Mouse (Mus musculus): Measurements from ENCODE around the gene 4930469K13Rik. TPM values are rescaled to one million over a fixed set of nuclear protein-coding genes. Genes with fewer than 3 reads are reported as not detected.

4930469K13Rik gene
- total RNA-seq, 2 experiments from 2014 or later = not detected

- intact Hi-C loops (cut with DNase I) = no loop called here
- no peak for DNase-seq
Measured at GRCm38 (mm10) chr11:34079542-34080464, 18.6 kb downstream of the 4930469K13Rik start.

GRCm38 (mm10) chr11:34078581-34078980 is 19.8 kb downstream of the 4930469K13Rik start:
- DNase-seq = no peak
- intact Hi-C loops (cut with DNase I) = no loop called here

- intact Hi-C loops (cut with DNase I) = no loop called here
- no peak for DNase-seq
Measured at GRCm38 (mm10) chr11:34077870-34078269, 20.5 kb downstream of the 4930469K13Rik start.

GRCm38 (mm10) chr11:34073776-34074175 is 24.6 kb downstream of the 4930469K13Rik start:
- intact Hi-C loops (cut with DNase I) = loop anchor here (2.0 kb wide), 1 partner anchor 71 kb away; no protein-coding TSS in a partner anchor
- peak in 1 of 2 experiments; percentile 31 for DNase-seq

GRCm38 (mm10) chr11:34072309-34072708 is 26.0 kb downstream of the 4930469K13Rik start:
- intact Hi-C loops (cut with DNase I) = loop anchor here (2.0 kb wide), 1 partner anchor 70 kb away; no protein-coding TSS in a partner anchor
- no peak for DNase-seq

- intact Hi-C loops (cut with DNase I) = no loop called here
- no peak for DNase-seq
Measured at GRCm38 (mm10) chr11:34070596-34070995, 27.8 kb downstream of the 4930469K13Rik start.

GRCm38 (mm10) chr11:34063702-34064485 is 34.5 kb downstream of the 4930469K13Rik start:
- intact Hi-C loops (cut with DNase I) = no loop called here
- no peak for DNase-seq

GRCm38 (mm10) chr11:34063257-34063656 is 35.1 kb downstream of the 4930469K13Rik start:
- no peak for DNase-seq
- intact Hi-C loops (cut with DNase I) = no loop called here

- intact Hi-C loops (cut with DNase I) = no loop called here
Measured at GRCm38 (mm10) chr11:34061740-34062139, 36.6 kb downstream of the 4930469K13Rik start.

GRCm38 (mm10) chr11:34058960-34059359 is 39.4 kb downstream of the 4930469K13Rik start:
- DNase-seq = no peak
- intact Hi-C loops (cut with DNase I) = no loop called here

More at GRCm38 (mm10) chr11:34061740-34062139, 36.6 kb downstream of the 4930469K13Rik start:
- DNase-seq = no peak

GRCm38 (mm10) chr11:34058332-34058731 is 40.0 kb downstream of the 4930469K13Rik start:
- no peak for DNase-seq
- intact Hi-C loops (cut with DNase I) = no loop called here

- intact Hi-C loops (cut with DNase I) = no loop called here
Measured at GRCm38 (mm10) chr11:34056715-34057114, 41.6 kb downstream of the 4930469K13Rik start.

GRCm38 (mm10) chr11:34054031-34054727 is 44.2 kb downstream of the 4930469K13Rik start:
- no peak for DNase-seq
- intact Hi-C loops (cut with DNase I) = no loop called here

More at GRCm38 (mm10) chr11:34056715-34057114, 41.6 kb downstream of the 4930469K13Rik start:
- no peak for DNase-seq

- no peak for DNase-seq
- intact Hi-C loops (cut with DNase I) = no loop called here
Measured at GRCm38 (mm10) chr11:34053031-34053818, 45.1 kb downstream of the 4930469K13Rik start.

GRCm38 (mm10) chr11:34050643-34051042 is 47.7 kb downstream of the 4930469K13Rik start:
- DNase-seq = no peak
- intact Hi-C loops (cut with DNase I) = no loop called here

GRCm38 (mm10) chr11:34050063-34050462 is 48.3 kb downstream of the 4930469K13Rik start:
- DNase-seq = no peak
- intact Hi-C loops (cut with DNase I) = no loop called here

- intact Hi-C loops (cut with DNase I) = no loop called here
- DNase-seq = no peak
Measured at GRCm38 (mm10) chr11:34049125-34049379, 49.3 kb downstream of the 4930469K13Rik start.

GRCm38 (mm10) chr11:34048375-34049124 is 49.8 kb downstream of the 4930469K13Rik start:
- intact Hi-C loops (cut with DNase I) = no loop called here
- DNase-seq = no peak

- DNase-seq = no peak
- intact Hi-C loops (cut with DNase I) = no loop called here
Measured at GRCm38 (mm10) chr11:34047542-34047937, 50.8 kb downstream of the 4930469K13Rik start.

Data from gastrocnemius, postnatal 36 days (tissue).